Mouse (Mus musculus) limb, embryonic 14.5 days (tissue): Measurements from ENCODE around the gene Tspyl1. TPM values are rescaled to one million over a fixed set of nuclear protein-coding genes. Genes with fewer than 3 reads are reported as not detected.

ENCODE experiments used
- ATAC-seq: fragments of 200-750 bp; cut with Nextera tagmentation; 2 replicates; pipeline ENCODE4 v1.8.0; 2017; ENCODE audit warnings: low read depth, moderate number of reproducible peaks, moderate TSS enrichment; ENCODE audit not compliant: low FRiP score
- DNase-seq: peaks from one replicate; pipeline ENCODE4 v3.0.0-alpha.2; 2015; ENCODE audit warnings: low spot score
- H3K27ac ChIP-seq: fragments of 300-500 bp; sonication (generic); replicated peaks from 2 replicates; pipeline ENCODE4 v1.5.1; 2014; ENCODE audit warnings: low read depth, mild to moderate bottlenecking, low read length, moderate library complexity, mixed read lengths
- H3K27me3 ChIP-seq: fragments of 300-500 bp; sonication (generic); 2 replicates; pipeline ENCODE4 v1.6.1; 2014; ENCODE audit warnings: low read length, mixed read lengths; ENCODE audit not compliant: control insufficient read depth, insufficient read depth
- H3K36me3 ChIP-seq: fragments of 300-500 bp; sonication (generic); 2 replicates; pipeline ENCODE4 v1.6.1; 2014; ENCODE audit warnings: mild to moderate bottlenecking, low read length, moderate library complexity, mixed read lengths; ENCODE audit not compliant: control insufficient read depth, insufficient read depth
- H3K4me1 ChIP-seq: fragments of 300-500 bp; sonication (generic); 2 replicates; pipeline ENCODE4 v1.6.1; 2014; ENCODE audit warnings: antibody characterized with exemption, low read length, mixed read lengths; ENCODE audit not compliant: control insufficient read depth, insufficient read depth
- H3K4me2 ChIP-seq: fragments of 300-500 bp; sonication (generic); replicated peaks from 2 replicates; pipeline ENCODE4 v1.6.1; 2014; ENCODE audit warnings: low read depth, mild to moderate bottlenecking, low read length, moderate library complexity; ENCODE audit not compliant: severe bottlenecking
- H3K4me3 ChIP-seq: fragments of 300-500 bp; sonication (generic); replicated peaks from 2 replicates; pipeline ENCODE4 v1.5.1; 2014; ENCODE audit warnings: low read length
- H3K9ac ChIP-seq: fragments of 300-500 bp; sonication (generic); 2 replicates; pipeline ENCODE4 v1.6.1; 2014; ENCODE audit warnings: mild to moderate bottlenecking, low read depth, low read length, moderate library complexity; ENCODE audit not compliant: severe bottlenecking
- H3K9me3 ChIP-seq: fragments of 300-500 bp; sonication (generic); 2 replicates; pipeline ENCODE4 v1.6.1; 2016; ENCODE audit warnings: low read length; ENCODE audit not compliant: control insufficient read depth
- POLR2A ChIP-seq: fragments of 200-500 bp; IDR thresholded peaks from 2 replicates; pipeline ENCODE4 v1.8.0; 2012; ENCODE audit warnings: inconsistent platforms, mild to moderate bottlenecking, moderate library complexity, borderline replicate concordance; ENCODE audit not compliant: insufficient read depth, insufficient read length; ENCODE audit errors: extremely low read depth
- WGBS: fragments of 180-500 bp; shearing (Covaris S2); extraction: QIAGEN DNeasy Blood & Tissue Kit; methylation state at CpG from one replicate; pipeline ENCODE4 v1.1.7; 2014; 5-methylcytosine and 5-hydroxymethylcytosine counted together
- polyA plus RNA-seq, 2 experiments: library from polyadenylated mRNA; depleted of rRNA in 1 of 2; stranded (reverse) in 1 of 2; unstranded in 1 of 2; fragments of >200 nt; fragmentation: Nextera tagmentation in 1 of 2; extraction: Ambion mirVana in 1 of 2; gene quantifications; 2 replicates each; pipeline versions ENCODE4 v1.2.1 to v1.2.3; 2012 to 2014

The Tspyl1 gene
- polyA plus RNA-seq, 2 experiments, result 39.6 to 44.4 TPM

DNA sequence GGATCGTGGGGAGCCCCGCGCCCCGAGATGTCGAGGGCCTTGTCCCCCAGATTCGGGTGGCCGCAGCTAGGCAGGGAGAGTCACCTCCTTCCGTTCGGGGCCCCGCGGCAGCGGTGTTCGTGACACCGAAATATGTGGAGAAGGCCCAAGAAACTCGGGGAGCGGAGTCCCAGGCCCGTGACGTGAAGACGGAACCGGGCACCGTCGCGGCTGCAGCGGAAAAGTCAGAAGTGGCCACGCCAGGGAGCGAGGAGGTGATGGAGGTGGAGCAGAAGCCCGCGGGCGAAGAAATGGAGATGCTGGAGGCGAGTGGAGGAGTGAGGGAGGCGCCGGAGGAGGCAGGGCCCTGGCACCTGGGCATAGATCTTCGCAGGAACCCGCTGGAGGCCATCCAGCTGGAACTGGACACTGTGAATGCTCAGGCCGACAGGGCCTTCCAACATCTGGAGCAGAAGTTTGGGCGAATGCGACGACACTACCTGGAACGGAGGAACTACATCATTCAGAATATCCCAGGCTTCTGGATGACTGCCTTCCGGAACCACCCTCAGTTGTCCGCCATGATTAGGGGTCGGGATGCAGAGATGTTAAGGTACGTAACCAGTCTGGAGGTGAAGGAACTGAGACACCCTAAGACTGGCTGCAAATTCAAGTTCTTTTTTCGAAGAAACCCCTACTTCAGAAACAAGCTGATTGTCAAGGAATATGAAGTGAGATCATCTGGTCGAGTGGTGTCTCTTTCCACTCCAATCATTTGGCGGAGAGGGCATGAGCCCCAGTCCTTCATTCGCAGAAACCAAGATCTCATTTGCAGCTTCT lies 639 bp downstream of the Tspyl1 start:
- H3K9me3 ChIP-seq, result no peaks in the 10 kb centered on the region
- peaks cover 9% of the 10 kb centered on the region; the same call in 1 of the 2 replicates for H3K36me3 ChIP-seq
- TF ChIP-seq POLR2A, result no peak
- peak overlapping the region; percentile 87 for H3K27ac ChIP-seq
- H3K9ac ChIP-seq, result peak overlapping the region; percentile 88
- no peaks in the 10 kb centered on the region for H3K27me3 ChIP-seq
- peak; percentile 32 for ATAC-seq
- 4% methylated on average over 47 of the region's 47 CpGs for WGBS
- peak; percentile 12 for DNase-seq
- peak overlapping the region; percentile 75 for H3K4me2 ChIP-seq
- H3K4me3 ChIP-seq, result peak overlapping the region; percentile 87
- peaks cover 11% of the 10 kb centered on the region for H3K4me1 ChIP-seq

GRCm38 (mm10) chr10:34296911-34297298 lies 14.9 kb downstream of the Tspyl1 start:
- H3K4me2 ChIP-seq, result peak overlapping the region; percentile 84
- H3K9ac ChIP-seq, result peak overlapping the region; percentile 47
- peak overlapping the region; percentile 76 for H3K4me3 ChIP-seq
- 3% methylated on average over 13 of the region's 13 CpGs for WGBS
- H3K9me3 ChIP-seq, result no peaks in the 10 kb centered on the region
- H3K27me3 ChIP-seq, result no peaks in the 10 kb centered on the region
- no peak for DNase-seq
- peaks cover 22% of the 10 kb centered on the region for H3K4me1 ChIP-seq
- H3K27ac ChIP-seq, result peak overlapping the region; percentile 87
- no peaks in the 10 kb centered on the region for H3K36me3 ChIP-seq
- peak; percentile 35; the same call in 1 of the 2 replicates for ATAC-seq
- TF ChIP-seq POLR2A, result no peak

GRCm38 (mm10) chr10:34297299-34297979 lies 15.4 kb downstream of the Tspyl1 start, which contains the start of gene Tspyl4:
TSS of gene Tspyl4 (plus strand) at chr10:34297442.
- Histone ChIP-seq H3K27ac (peak within 1 kb of the TSS; percentile 87), H3K4me2 (peak within 1 kb of the TSS; percentile 84), H3K9me3 (no peaks in the 10 kb centered on the region), H3K36me3 (0 out of 2 replicates have a peak, but pooled peaks cover 3% of the 10 kb centered on the region), H3K4me1 (peaks cover 22% of the 10 kb centered on the region), H3K4me3 (peak within 1 kb of the TSS; percentile 76), H3K27me3 (no peaks in the 10 kb centered on the region), H3K9ac (peak within 1 kb of the TSS; percentile 73)
- DNase-seq, result peak; percentile 98
- under 1% methylated on average over 38 of the region's 38 CpGs for WGBS
- ATAC-seq, result peak; percentile 97
- TF ChIP-seq POLR2A, result peak; percentile 49; the same call in 1 of the 2 replicates

DNA sequence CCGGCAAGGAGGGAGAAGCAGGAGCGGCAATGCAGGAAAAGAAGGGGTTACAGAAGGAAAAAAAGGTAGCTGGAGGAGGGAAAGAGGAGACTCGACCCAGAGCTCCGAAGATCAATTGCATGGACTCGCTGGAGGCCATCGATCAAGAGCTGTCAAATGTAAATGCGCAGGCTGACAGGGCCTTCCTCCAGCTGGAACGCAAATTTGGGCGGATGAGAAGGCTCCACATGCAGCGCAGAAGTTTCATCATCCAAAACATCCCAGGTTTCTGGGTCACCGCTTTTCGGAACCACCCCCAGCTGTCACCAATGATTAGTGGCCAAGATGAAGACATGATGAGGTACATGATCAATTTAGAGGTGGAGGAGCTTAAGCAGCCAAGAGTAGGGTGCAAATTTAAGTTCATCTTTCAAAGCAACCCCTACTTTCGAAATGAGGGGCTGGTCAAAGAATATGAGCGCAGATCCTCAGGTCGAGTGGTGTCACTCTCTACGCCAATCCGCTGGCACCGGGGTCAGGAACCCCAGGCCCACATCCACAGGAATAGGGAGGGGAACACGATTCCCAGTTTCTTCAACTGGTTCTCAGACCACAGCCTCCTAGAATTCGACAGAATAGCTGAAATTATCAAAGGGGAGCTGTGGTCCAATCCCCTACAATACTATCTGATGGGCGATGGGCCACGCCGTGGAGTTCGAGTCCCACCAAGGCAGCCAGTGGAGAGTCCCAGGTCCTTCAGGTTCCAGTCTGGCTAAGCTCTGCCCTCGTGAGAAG lies 16.2 kb downstream of the Tspyl1 start:
- H3K9me3 ChIP-seq, result no peaks in the 10 kb centered on the region
- 0 out of 2 replicates have a peak, but pooled peaks cover 4% of the 10 kb centered on the region for H3K36me3 ChIP-seq
- peak overlapping the region; percentile 87 for H3K27ac ChIP-seq
- H3K4me2 ChIP-seq, result peak overlapping the region; percentile 84
- 46% methylated on average over 25 of the region's 25 CpGs for whole genome bisulfite sequencing
- H3K4me3 ChIP-seq, result peak overlapping the region; percentile 76
- peaks cover 22% of the 10 kb centered on the region for H3K4me1 ChIP-seq
- ATAC-seq (no peak), DNase-seq (no peak)
- no peak for TF ChIP-seq POLR2A
- peak overlapping the region; percentile 73 for H3K9ac ChIP-seq
- H3K27me3 ChIP-seq, result no peaks in the 10 kb centered on the region
